Mouse (Mus musculus): ENCODE results near the gene Actr5. TPM values are rescaled to one million over a fixed set of nuclear protein-coding genes. Genes with fewer than 3 reads are reported as not detected.

Gene Actr5
- polyA plus RNA-seq, 1 experiment: 9.2 TPM

GRCm38 (mm10) chr2:158682344-158683037 is 57.8 kb downstream of the Actr5 start:
- no peaks in the 10 kb centered on the region; the same call in 1 of the 2 replicates for H3K4me1 ChIP-seq (ENCODE audit: control insufficient read depth, insufficient read depth, low read length)
- H3K27ac ChIP-seq (ENCODE audit: control insufficient read depth, insufficient read depth, low read depth, low read length): no peak overlapping the region
- H3K4me3 ChIP-seq (ENCODE audit: control insufficient read depth, low read depth, low read length): no peak overlapping the region
- no peaks in the 10 kb centered on the region for H3K36me3 ChIP-seq (ENCODE audit: control insufficient read depth, insufficient read depth, low read length)
- H3K27me3 ChIP-seq (ENCODE audit: control insufficient read depth, insufficient read depth, low read length): no peaks in the 10 kb centered on the region
- no peak for TF ChIP-seq POLR2A (IDR thresholded peaks at IDR 0.05; ENCODE audit: control insufficient read depth, low read depth, low read length)
- no peak for TF ChIP-seq CTCF (IDR thresholded peaks at IDR 0.05; ENCODE audit: control insufficient read depth, insufficient read depth, insufficient replicate concordance, low read depth, low read length)

DNA sequence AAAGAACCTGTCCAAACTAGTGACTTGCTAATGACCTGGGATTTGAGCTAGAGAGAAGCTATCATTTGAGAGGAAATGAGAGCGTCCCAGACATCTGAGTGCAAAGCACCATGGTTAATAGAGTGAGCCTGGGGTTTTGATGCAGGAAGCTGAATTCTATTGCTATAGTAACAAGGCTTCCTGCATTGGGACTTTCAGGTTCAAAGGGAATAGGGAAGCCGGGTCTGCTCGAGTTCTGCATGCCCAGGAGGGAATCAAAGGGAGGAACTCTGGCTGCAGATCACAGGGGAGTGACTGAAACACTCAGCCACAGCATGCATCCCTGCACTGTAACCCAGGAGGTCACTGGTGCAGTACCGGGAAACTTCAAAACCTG is 58.3 kb downstream of the Actr5 start:
- TF ChIP-seq CTCF (IDR thresholded peaks at IDR 0.05; ENCODE audit: control insufficient read depth, insufficient read depth, insufficient replicate concordance, low read depth, low read length) (no peak), POLR2A (IDR thresholded peaks at IDR 0.05; ENCODE audit: control insufficient read depth, low read depth, low read length) (no peak)
- Histone ChIP-seq H3K36me3 (ENCODE audit: control insufficient read depth, insufficient read depth, low read length) (no peaks in the 10 kb centered on the region), H3K27ac (ENCODE audit: control insufficient read depth, insufficient read depth, low read depth, low read length) (no peak overlapping the region), H3K4me1 (ENCODE audit: control insufficient read depth, insufficient read depth, low read length) (no peaks in the 10 kb centered on the region; the same call in 1 of the 2 replicates), H3K4me3 (ENCODE audit: control insufficient read depth, low read depth, low read length) (no peak overlapping the region), H3K27me3 (ENCODE audit: control insufficient read depth, insufficient read depth, low read length) (no peaks in the 10 kb centered on the region)

- Histone ChIP-seq H3K27me3 (ENCODE audit: control insufficient read depth, insufficient read depth, low read length) (no peaks in the 10 kb centered on the region), H3K4me3 (ENCODE audit: control insufficient read depth, low read depth, low read length) (no peak overlapping the region), H3K36me3 (ENCODE audit: control insufficient read depth, insufficient read depth, low read length) (no peaks in the 10 kb centered on the region), H3K27ac (ENCODE audit: control insufficient read depth, insufficient read depth, low read depth, low read length) (no peak overlapping the region), H3K4me1 (ENCODE audit: control insufficient read depth, insufficient read depth, low read length) (no peaks in the 10 kb centered on the region; the same call in 1 of the 2 replicates)
- no peak for TF ChIP-seq POLR2A (IDR thresholded peaks at IDR 0.05; ENCODE audit: control insufficient read depth, low read depth, low read length)
- TF ChIP-seq CTCF (IDR thresholded peaks at IDR 0.05; ENCODE audit: control insufficient read depth, insufficient read depth, insufficient replicate concordance, low read depth, low read length): no peak
These were observed 59.7 kb downstream of the Actr5 start for GRCm38 (mm10) chr2:158684247-158684843.

DNA sequence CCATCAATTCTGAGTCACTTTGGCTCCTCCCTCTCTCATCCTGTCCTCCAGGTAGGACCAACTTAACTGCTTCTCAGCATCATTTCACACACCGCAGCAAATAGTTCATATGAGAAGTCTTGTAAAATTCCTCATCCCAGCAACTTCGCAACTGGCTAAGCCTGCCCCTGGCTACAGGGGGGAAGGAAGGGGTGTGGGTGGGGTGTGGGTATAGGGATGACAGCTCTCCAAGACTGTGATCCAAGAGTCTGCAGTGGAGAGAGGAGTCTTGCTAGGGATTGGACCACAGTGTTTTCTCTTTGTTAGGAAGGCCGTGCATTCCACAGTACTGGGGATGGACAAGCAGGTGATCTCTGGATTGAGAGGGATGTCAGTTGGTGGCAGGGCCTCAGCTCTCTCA is 60.2 kb downstream of the Actr5 start:
- H3K4me3 ChIP-seq (ENCODE audit: control insufficient read depth, low read depth, low read length): no peak overlapping the region
- H3K36me3 ChIP-seq (ENCODE audit: control insufficient read depth, insufficient read depth, low read length): no peaks in the 10 kb centered on the region
- H3K4me1 ChIP-seq (ENCODE audit: control insufficient read depth, insufficient read depth, low read length): no peaks in the 10 kb centered on the region; the same call in 1 of the 2 replicates
- H3K27ac ChIP-seq (ENCODE audit: control insufficient read depth, insufficient read depth, low read depth, low read length): no peak overlapping the region
- TF ChIP-seq POLR2A (IDR thresholded peaks at IDR 0.05; ENCODE audit: control insufficient read depth, low read depth, low read length): no peak
- no peak for TF ChIP-seq CTCF (IDR thresholded peaks at IDR 0.05; ENCODE audit: control insufficient read depth, insufficient read depth, insufficient replicate concordance, low read depth, low read length)
- no peaks in the 10 kb centered on the region for H3K27me3 ChIP-seq (ENCODE audit: control insufficient read depth, insufficient read depth, low read length)

- no peaks in the 10 kb centered on the region; the same call in 1 of the 2 replicates for H3K4me1 ChIP-seq (ENCODE audit: control insufficient read depth, insufficient read depth, low read length)
- no peaks in the 10 kb centered on the region for H3K36me3 ChIP-seq (ENCODE audit: control insufficient read depth, insufficient read depth, low read length)
- H3K27me3 ChIP-seq (ENCODE audit: control insufficient read depth, insufficient read depth, low read length): no peaks in the 10 kb centered on the region
- no peak overlapping the region for H3K27ac ChIP-seq (ENCODE audit: control insufficient read depth, insufficient read depth, low read depth, low read length)
- no peak overlapping the region for H3K4me3 ChIP-seq (ENCODE audit: control insufficient read depth, low read depth, low read length)
- TF ChIP-seq CTCF (IDR thresholded peaks at IDR 0.05; ENCODE audit: control insufficient read depth, insufficient read depth, insufficient replicate concordance, low read depth, low read length) (no peak), POLR2A (IDR thresholded peaks at IDR 0.05; ENCODE audit: control insufficient read depth, low read depth, low read length) (no peak)
These were observed 61.7 kb downstream of the Actr5 start for GRCm38 (mm10) chr2:158686394-158686793.

- no peak for TF ChIP-seq CTCF (IDR thresholded peaks at IDR 0.05; ENCODE audit: control insufficient read depth, insufficient read depth, insufficient replicate concordance, low read depth, low read length)
- TF ChIP-seq POLR2A (IDR thresholded peaks at IDR 0.05; ENCODE audit: control insufficient read depth, low read depth, low read length): no peak
- no peaks in the 10 kb centered on the region for H3K36me3 ChIP-seq (ENCODE audit: control insufficient read depth, insufficient read depth, low read length)
- no peaks in the 10 kb centered on the region; the same call in 1 of the 2 replicates for H3K4me1 ChIP-seq (ENCODE audit: control insufficient read depth, insufficient read depth, low read length)
- no peaks in the 10 kb centered on the region for H3K27me3 ChIP-seq (ENCODE audit: control insufficient read depth, insufficient read depth, low read length)
- H3K27ac ChIP-seq (ENCODE audit: control insufficient read depth, insufficient read depth, low read depth, low read length): no peak overlapping the region
- H3K4me3 ChIP-seq (ENCODE audit: control insufficient read depth, low read depth, low read length): no peak overlapping the region
These were observed 63.1 kb downstream of the Actr5 start for GRCm38 (mm10) chr2:158687804-158688241.

Other genes with a start within 250 kb of the Actr5 start
- gene Snhg11, start 249.2 kb upstream of the Actr5 start, polyA plus RNA-seq (2012; rRNA removed): 2.4 and 3.4 TPM in 2 replicates
- 16.8 and 18.8 TPM in 2 replicates for gene Ralgapb, start 215.0 kb upstream of the Actr5 start, polyA plus RNA-seq (2012; rRNA removed)
- gene Adig, start 122.3 kb upstream of the Actr5 start, polyA plus RNA-seq (2012; rRNA removed): 163 and 169 TPM in 2 replicates
- gene Arhgap40, start 112.1 kb upstream of the Actr5 start, polyA plus RNA-seq (2012; rRNA removed): 1.9 and 2.1 TPM in 2 replicates
- 0.04 and 0.14 TPM in 2 replicates for gene Slc32a1, start 14.1 kb upstream of the Actr5 start, polyA plus RNA-seq (2012; rRNA removed)
- gene Ppp1r16b, start 40.5 kb downstream of the Actr5 start, polyA plus RNA-seq (2012; rRNA removed): 1.3 and 2.0 TPM in 2 replicates
- gene Fam83d, start 143.2 kb downstream of the Actr5 start, polyA plus RNA-seq (2012; rRNA removed): 7.8 and 8.8 TPM in 2 replicates
- gene Dhx35, start 169.9 kb downstream of the Actr5 start, polyA plus RNA-seq (2012; rRNA removed): 18.1 and 18.9 TPM in 2 replicates